In genomic region chr2:31761585-31761984, GRCm38 (mm10) we compare ENCODE assay signal across 8 mouse cellular contexts. TPM values are rescaled to one million over a fixed set of nuclear protein-coding genes. Genes with fewer than 3 reads are reported as not detected.
A peak's percentile ranks its signal among the peaks of the same experiment; 100 is the strongest.
DNase-seq lines count a peak whose midpoint lies in the region; ATAC-seq and TF ChIP-seq lines count a peak whose summit lies in the region.

No protein-coding gene starts in this region.

- peaks cover 7% of the 10 kb centered on the region for H3K4me1 ChIP-seq in testis, adult 2 months (ENCODE audit: control insufficient read depth, insufficient read depth, low read length)
- peaks cover 68% of the 10 kb centered on the region for H3K4me1 ChIP-seq in heart, embryonic 16.5 days (ENCODE audit: control insufficient read depth, insufficient read depth, low read length)
- peaks cover 62% of the 10 kb centered on the region for H3K4me1 ChIP-seq in liver, embryonic 15.5 days (replicated peaks)
- peaks cover 10% of the 10 kb centered on the region for H3K4me1 ChIP-seq in stomach, postnatal 0 days (replicated peaks; ENCODE audit: control insufficient read depth, insufficient read depth)

- peak overlapping the region; percentile 97 for H3K9ac ChIP-seq in heart, embryonic 16.5 days (ENCODE audit: low read length)
- no peak overlapping the region for H3K9ac ChIP-seq in liver, embryonic 15.5 days
- peak overlapping the region; percentile 99 for H3K9ac ChIP-seq in stomach, postnatal 0 days (ENCODE audit: low read length)

- H3K9me3 ChIP-seq in heart, embryonic 16.5 days (replicated peaks; ENCODE audit: control insufficient read depth, low read length) = no peaks in the 10 kb centered on the region
- H3K9me3 ChIP-seq in liver, embryonic 15.5 days (replicated peaks) = no peaks in the 10 kb centered on the region
- H3K9me3 ChIP-seq in stomach, postnatal 0 days (ENCODE audit: control insufficient read depth, low read length) = no peaks in the 10 kb centered on the region

- H3K4me3 ChIP-seq in testis, adult 2 months (ENCODE audit: control insufficient read depth, low read depth, low read length) = peak overlapping the region; percentile 87
- peak overlapping the region; percentile 66 for H3K4me3 ChIP-seq in heart, embryonic 16.5 days (ENCODE audit: low read length)
- H3K4me3 ChIP-seq in liver, embryonic 15.5 days (replicated peaks) = peak overlapping the region; percentile 70
- peak overlapping the region; percentile 92 for H3K4me3 ChIP-seq in stomach, postnatal 0 days (ENCODE audit: low read depth, low read length)

- peak overlapping the region; percentile 55 for H3K27ac ChIP-seq in testis, adult 2 months (ENCODE audit: control insufficient read depth, insufficient read depth, low read depth, low read length)
- H3K27ac ChIP-seq in heart, embryonic 16.5 days (ENCODE audit: low read length) = peak overlapping the region; percentile 97
- peak overlapping the region; percentile 20; the same call in 1 of the 2 replicates for H3K27ac ChIP-seq in liver, embryonic 15.5 days (replicated peaks)
- peak overlapping the region; percentile 98 for H3K27ac ChIP-seq in stomach, postnatal 0 days (replicated peaks)

- no peak for TF ChIP-seq POLR2A in testis, adult 2 months (IDR thresholded peaks at IDR 0.05; ENCODE audit: control insufficient read depth, low read depth, low read length)

- no peak for DNase-seq in testis, postnatal 14 days (ENCODE audit: low spot score)
- no peak for DNase-seq in stomach, postnatal 0 days (ENCODE audit: low spot score)
- DNase-seq in right cerebral cortex, adult 18-20 months = no peak
- DNase-seq in left cerebral cortex, adult 8-10 months (ENCODE audit: low spot score in 2 of 2) = no peak

- no peak for TF ChIP-seq CTCF in testis, adult 2 months (IDR thresholded peaks at IDR 0.05; ENCODE audit: control insufficient read depth, insufficient read depth, insufficient replicate concordance, low read depth, low read length)
- TF ChIP-seq CTCF in stomach, postnatal 0 days (IDR thresholded peaks at IDR 0.05; ENCODE audit: low read depth) = no peak

- H3K27me3 ChIP-seq in testis, adult 2 months (ENCODE audit: control insufficient read depth, insufficient read depth, low read length) = no peaks in the 10 kb centered on the region
- no peaks in the 10 kb centered on the region for H3K27me3 ChIP-seq in heart, embryonic 16.5 days (ENCODE audit: control insufficient read depth, insufficient read depth, low read length)
- H3K27me3 ChIP-seq in liver, embryonic 15.5 days = no peaks in the 10 kb centered on the region
- no peaks in the 10 kb centered on the region for H3K27me3 ChIP-seq in stomach, postnatal 0 days (ENCODE audit: control insufficient read depth, insufficient read depth, low read length)

- peak overlapping the region; percentile 88 for H3K4me2 ChIP-seq in heart, embryonic 16.5 days (ENCODE audit: low read depth, low read length)
- peak overlapping the region; percentile 88 for H3K4me2 ChIP-seq in liver, embryonic 15.5 days
- peak overlapping the region; percentile 84 for H3K4me2 ChIP-seq in stomach, postnatal 0 days (replicated peaks; ENCODE audit: low read depth)

- no peak for TF ChIP-seq EP300 in stomach, postnatal 0 days (optimal IDR thresholded peaks at IDR 0.05)

- 7% methylated on average over 4 of the region's 4 CpGs for WGBS in heart, embryonic 16.5 days
- 40% methylated on average over 4 of the region's 4 CpGs for WGBS in liver, embryonic 15.5 days (ENCODE audit: insufficient replicate concordance)
- WGBS in stomach, postnatal 0 days = 7% methylated on average over 4 of the region's 4 CpGs

- no peaks in the 10 kb centered on the region for H3K36me3 ChIP-seq in testis, adult 2 months (ENCODE audit: control insufficient read depth, insufficient read depth, low read length)
- no peaks in the 10 kb centered on the region for H3K36me3 ChIP-seq in heart, embryonic 16.5 days (ENCODE audit: control insufficient read depth, insufficient read depth)
- no peaks in the 10 kb centered on the region for H3K36me3 ChIP-seq in liver, embryonic 15.5 days (replicated peaks)
- no peaks in the 10 kb centered on the region for H3K36me3 ChIP-seq in stomach, postnatal 0 days (ENCODE audit: control insufficient read depth, insufficient read depth, low read length)

- no peak for ATAC-seq in heart, embryonic 16.5 days (replicated peaks; ENCODE audit: extremely low read depth, insufficient read depth, low FRiP score)
- ATAC-seq in liver, embryonic 15.5 days (ENCODE audit: insufficient read depth) = no peak
- no peak for ATAC-seq in stomach, postnatal 0 days (ENCODE audit: low FRiP score, low TSS enrichment)
- ATAC-seq in monocyte, adult 5-6 weeks (replicated peaks; ENCODE audit: insufficient number of reproducible peaks, low FRiP score, low TSS enrichment, poor library complexity, severe bottlenecking) = no peak

RNA-seq across cellular contexts. Expression of gene Qrfp, which starts 48.8 kb away (rescaled TPM):
- 0.02 TPM in 1 of 2 replicates, not detected in the other for polyA plus RNA-seq in testis, adult 2 months (2012; rRNA removed)
- polyA plus RNA-seq in heart, embryonic 16.5 days (2015; fragmentation: Nextera tagmentation; extraction: Ambion mirVana) = 0.14 and 0.22 TPM in 2 replicates
- 0.03 and 0.08 TPM in 2 replicates for polyA plus RNA-seq in liver, embryonic 15.5 days (2015; fragmentation: Nextera tagmentation; extraction: Ambion mirVana)
- polyA plus RNA-seq in stomach, postnatal 0 days (2015; fragmentation: Nextera tagmentation; extraction: Ambion mirVana) = 0.08 and 0.10 TPM in 2 replicates
- total RNA-seq in monocyte, adult 5-6 weeks (2017) = 9.8 to 19.1 TPM (median 10.5 TPM) in 3 replicates
- not detected for total RNA-seq in left cerebral cortex, adult 8-10 months (2022)

Comparison
In these comparisons a context has a peak if more than half of its experiments do, and no peak if none do; other contexts are left out.
1. H3K27ac ChIP-seq: peak in every context shown above with its lines; median percentile 98 in stomach, postnatal 0 days; 97 in heart, embryonic 16.5 days; 55 in testis, adult 2 months; 20 in liver, embryonic 15.5 days.